ENCODE assay signal across 26 mouse cellular contexts in the genomic region with DNA sequence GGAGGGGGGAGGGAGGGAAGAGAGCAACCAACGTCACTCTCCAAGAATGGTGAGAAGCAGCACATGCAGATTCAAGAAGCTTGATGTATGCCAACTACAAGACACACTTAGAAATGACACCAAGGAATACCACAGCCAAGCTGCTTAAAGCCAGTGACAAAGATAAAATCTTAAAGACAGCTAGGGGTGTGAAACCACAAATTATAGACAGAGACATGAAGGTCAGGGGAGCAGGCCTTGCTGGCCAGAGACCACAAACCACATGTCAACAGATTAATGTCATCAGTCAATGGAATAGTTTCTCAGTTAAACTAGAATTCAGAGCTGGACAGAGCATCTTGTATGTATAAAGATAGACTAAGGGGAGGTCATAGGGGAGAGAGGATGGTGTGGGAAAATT.
DNase-seq lines count a peak whose midpoint lies in the region; ATAC-seq and TF ChIP-seq lines count a peak whose summit lies in the region.
"Had no signal": no experiment of that assay in that cellular context is flagged by ENCODE, and none has a peak within 500 bp of the region (broad histone marks: within the 10 kb centered on the region; RNA-seq: fewer than 3 reads in every experiment).

No protein-coding gene starts in this region.

- 26% methylated on average over 1 of the region's 1 CpGs for whole genome bisulfite sequencing in lung, embryonic 14.5 days
- 44% methylated on average over 1 of the region's 1 CpGs for WGBS in lung, adult 2 months
- WGBS in midbrain, postnatal 0 days, result 63% methylated on average over 1 of the region's 1 CpGs
- WGBS in liver, postnatal 0 days (ENCODE audit: insufficient replicate concordance), result 21% methylated on average over 1 of the region's 1 CpGs

- H3K36me3 ChIP-seq in lung, embryonic 14.5 days (ENCODE audit: insufficient read depth), result no peaks in the 10 kb centered on the region
- H3K36me3 ChIP-seq in midbrain, postnatal 0 days (ENCODE audit: insufficient read depth, low read length), result no peaks in the 10 kb centered on the region
- no peaks in the 10 kb centered on the region for H3K36me3 ChIP-seq in liver, postnatal 0 days (replicated peaks; ENCODE audit: insufficient read depth, low read length)
- H3K36me3 ChIP-seq: embryonic facial prominence, embryonic 15.5 days; forebrain, embryonic 10.5 days; forebrain, embryonic 15.5 days; G1E; heart, embryonic 10.5 days; hindbrain, embryonic 13.5 days had no signal

- TF ChIP-seq POLR2A in lung, adult 2 months (IDR thresholded peaks at IDR 0.05; ENCODE audit: borderline replicate concordance, extremely low read depth, low read depth, low read length), result no peak

- H3K4me3 ChIP-seq in lung, embryonic 14.5 days (ENCODE audit: low read depth, low read length), result no peak overlapping the region
- no peak overlapping the region for H3K4me3 ChIP-seq in lung, adult 2 months (replicated peaks; ENCODE audit: extremely low read depth, low read depth, low read length)
- no peak overlapping the region for H3K4me3 ChIP-seq in midbrain, postnatal 0 days (ENCODE audit: low read depth, low read length)
- no peak overlapping the region for H3K4me3 ChIP-seq in liver, postnatal 0 days (ENCODE audit: low read depth, low read length)
- H3K4me3 ChIP-seq: embryonic facial prominence, embryonic 15.5 days; erythroblast, embryonic 14.5 days; forebrain, embryonic 10.5 days; forebrain, embryonic 15.5 days; gastrocnemius, adult 2 months; heart, embryonic 10.5 days; hindbrain, embryonic 13.5 days had no signal

- no peak overlapping the region for H3K9ac ChIP-seq in lung, embryonic 14.5 days
- H3K9ac ChIP-seq in midbrain, postnatal 0 days (replicated peaks; ENCODE audit: low read length, poor library complexity, severe bottlenecking), result no peak overlapping the region
- no peak overlapping the region for H3K9ac ChIP-seq in liver, postnatal 0 days (replicated peaks)
- H3K9ac ChIP-seq: embryonic facial prominence, embryonic 15.5 days; forebrain, embryonic 15.5 days; hindbrain, embryonic 13.5 days had no signal

- H3K9me3 ChIP-seq in lung, embryonic 14.5 days (ENCODE audit: low read depth, low read length), result no peaks in the 10 kb centered on the region
- no peaks in the 10 kb centered on the region for H3K9me3 ChIP-seq in midbrain, postnatal 0 days (ENCODE audit: low read length)
- H3K9me3 ChIP-seq in liver, postnatal 0 days (ENCODE audit: low read length), result no peaks in the 10 kb centered on the region
- H3K9me3 ChIP-seq: embryonic facial prominence, embryonic 15.5 days; forebrain, embryonic 10.5 days; forebrain, embryonic 15.5 days; G1E; heart, embryonic 10.5 days; hindbrain, embryonic 13.5 days had no signal

- no peaks in the 10 kb centered on the region for H3K4me1 ChIP-seq in lung, embryonic 14.5 days (ENCODE audit: insufficient read depth)
- H3K4me1 ChIP-seq in lung, adult 2 months (ENCODE audit: control insufficient read depth, insufficient read depth, low read length), result no peaks in the 10 kb centered on the region
- no peaks in the 10 kb centered on the region for H3K4me1 ChIP-seq in midbrain, postnatal 0 days (ENCODE audit: insufficient read depth, low read length)
- H3K4me1 ChIP-seq in liver, postnatal 0 days (ENCODE audit: insufficient read depth), result no peaks in the 10 kb centered on the region
- H3K4me1 ChIP-seq: embryonic facial prominence, embryonic 15.5 days; forebrain, embryonic 10.5 days; heart, embryonic 10.5 days; hindbrain, embryonic 13.5 days had no signal

- no peak overlapping the region for H3K4me2 ChIP-seq in lung, embryonic 14.5 days
- H3K4me2 ChIP-seq in midbrain, postnatal 0 days (ENCODE audit: low read depth, low read length, poor library complexity, severe bottlenecking), result no peak overlapping the region
- no peak overlapping the region for H3K4me2 ChIP-seq in liver, postnatal 0 days (ENCODE audit: low read depth, low read length)
- H3K4me2 ChIP-seq: embryonic facial prominence, embryonic 15.5 days; forebrain, embryonic 15.5 days; hindbrain, embryonic 13.5 days had no signal

- no peak overlapping the region for H3K27ac ChIP-seq in lung, embryonic 14.5 days (ENCODE audit: low read depth)
- no peak overlapping the region for H3K27ac ChIP-seq in midbrain, postnatal 0 days (ENCODE audit: low read depth, low read length)
- H3K27ac ChIP-seq in liver, postnatal 0 days (ENCODE audit: low read depth), result no peak overlapping the region
- H3K27ac ChIP-seq: embryonic facial prominence, embryonic 15.5 days; forebrain, embryonic 10.5 days; forebrain, embryonic 15.5 days; gastrocnemius, adult 2 months; heart, embryonic 10.5 days; hindbrain, embryonic 13.5 days; hindbrain, postnatal 0 days had no signal

- H3K27me3 ChIP-seq in lung, embryonic 14.5 days (ENCODE audit: insufficient read depth, low read length), result no peaks in the 10 kb centered on the region
- H3K27me3 ChIP-seq in midbrain, postnatal 0 days (ENCODE audit: insufficient read depth, low read length), result no peaks in the 10 kb centered on the region
- H3K27me3 ChIP-seq in liver, postnatal 0 days (ENCODE audit: insufficient read depth, low read length), result no peaks in the 10 kb centered on the region
- H3K27me3 ChIP-seq: embryonic facial prominence, embryonic 15.5 days; forebrain, embryonic 15.5 days; hindbrain, embryonic 13.5 days had no signal

- ATAC-seq in lung, embryonic 14.5 days (ENCODE audit: insufficient read depth), result no peak
- ATAC-seq in common myeloid progenitor, adult 5-6 weeks (replicated peaks; ENCODE audit: low read depth, poor library complexity, severe bottlenecking), result peak; percentile 75
- ATAC-seq in megakaryocyte progenitor cell, adult 5-6 weeks (replicated peaks; ENCODE audit: poor library complexity), result peak; percentile 46
- ATAC-seq in midbrain, postnatal 0 days (ENCODE audit: low FRiP score), result no peak
- no peak for ATAC-seq in liver, postnatal 0 days
- ATAC-seq: CD4-positive, CD25-positive, alpha-beta regulatory T cell, adult 4 months; forebrain, embryonic 15.5 days; hindbrain, postnatal 0 days had no signal

- DNase-seq in lung, embryonic 14.5 days, result peak; percentile 25
- DNase-seq in lung, adult 2 months, result no peak
- peak; percentile 18 for DNase-seq in CD4-positive helper T cell, adult 2 months (ENCODE audit: low read depth, low spot score)
- DNase-seq in ovary, adult 18-20 months (ENCODE audit: low spot score), result no peak
- DNase-seq in midbrain, postnatal 0 days (ENCODE audit: low spot score), result no peak
- DNase-seq in liver, postnatal 0 days, result no peak
- DNase-seq: adrenal gland, postnatal 14 days; cerebellum, adult 18-20 months; cerebellum, adult 9-11 months; cerebellum, postnatal 36 days; gastrocnemius, adult 2 months; gastrocnemius, postnatal 25 days; heart, adult 18-20 months; heart, postnatal 10 days; heart, postnatal 4 days had no signal

- TF ChIP-seq EP300 in liver, postnatal 0 days (IDR thresholded peaks at IDR 0.05; ENCODE audit: low read depth), result no peak

- TF ChIP-seq CTCF in lung, embryonic 14.5 days (IDR thresholded peaks at IDR 0.05; ENCODE audit: low read depth), result no peak
- no peak for TF ChIP-seq CTCF in lung, adult 2 months (IDR thresholded peaks at IDR 0.05; ENCODE audit: insufficient read depth, low read length)
- no peak for TF ChIP-seq CTCF in midbrain, postnatal 0 days (IDR thresholded peaks at IDR 0.05)
- no peak for TF ChIP-seq CTCF in liver, postnatal 0 days (IDR thresholded peaks at IDR 0.05; ENCODE audit: low read depth)

Comparison
In these comparisons a context has a peak if more than half of its experiments do, and no peak if none do; other contexts are left out.
1. DNase-seq: peak in lung, embryonic 14.5 days (single experiment) and CD4-positive helper T cell, adult 2 months (single experiment); none in lung, adult 2 months (single experiment), ovary, adult 18-20 months (single experiment), midbrain, postnatal 0 days (single experiment) and liver, postnatal 0 days (single experiment).
2. ATAC-seq: peak in common myeloid progenitor, adult 5-6 weeks (single experiment) and megakaryocyte progenitor cell, adult 5-6 weeks (single experiment); none in lung, embryonic 14.5 days (single experiment), midbrain, postnatal 0 days (single experiment) and liver, postnatal 0 days (single experiment).